22 mouse cellular contexts compared by ENCODE assay signal in genomic region chr2:29051932-29052331, GRCm38 (mm10). TPM values are rescaled to one million over a fixed set of nuclear protein-coding genes. Genes with fewer than 3 reads are reported as not detected.
DNase-seq lines count a peak whose midpoint lies in the region; ATAC-seq and TF ChIP-seq lines count a peak whose summit lies in the region.
"Had no signal": no experiment of that assay in that cellular context is flagged by ENCODE, and none has a peak within 500 bp of the region (broad histone marks: within the 10 kb centered on the region; RNA-seq: fewer than 3 reads in every experiment).

No protein-coding gene starts in this region.

- H3K79me3 ChIP-seq in C2C12 (ENCODE audit: low read depth), result no peaks in the 10 kb centered on the region

- H3K4me2 ChIP-seq in midbrain, postnatal 0 days (ENCODE audit: low read depth, low read length, poor library complexity, severe bottlenecking), result no peak overlapping the region
- no peak overlapping the region for H3K4me2 ChIP-seq in midbrain, embryonic 13.5 days (replicated peaks)
- H3K4me2 ChIP-seq: embryonic facial prominence, embryonic 15.5 days; hindbrain, embryonic 12.5 days had no signal

- no peak for TF ChIP-seq RAD21 in MEL (IDR thresholded peaks at IDR 0.05; ENCODE audit: low read depth, low read length)

- H3K79me2 ChIP-seq in C2C12 (ENCODE audit: control insufficient read depth, insufficient read depth), result no peaks in the 10 kb centered on the region
- H3K79me2 ChIP-seq in MEL (ENCODE audit: control insufficient read depth, insufficient read depth, low read length, poor library complexity), result no peaks in the 10 kb centered on the region; the same call in 1 of the 2 replicates

- H3K9ac ChIP-seq in midbrain, postnatal 0 days (replicated peaks; ENCODE audit: low read length, poor library complexity, severe bottlenecking), result no peak overlapping the region
- no peak overlapping the region for H3K9ac ChIP-seq in midbrain, embryonic 13.5 days (replicated peaks)
- peak overlapping the region; percentile 52 for H3K9ac ChIP-seq in MEL (ENCODE audit: control insufficient read depth, low read depth, low read length, poor library complexity, severe bottlenecking)
- H3K9ac ChIP-seq: embryonic facial prominence, embryonic 15.5 days; hindbrain, embryonic 12.5 days had no signal

- TF ChIP-seq CTCF in midbrain, postnatal 0 days (IDR thresholded peaks at IDR 0.05), result no peak
- TF ChIP-seq CTCF in C2C12 (IDR thresholded peaks at IDR 0.05; ENCODE audit: control insufficient read depth, insufficient read depth, insufficient read length), result no peak
- TF ChIP-seq CTCF in MEL (IDR thresholded peaks at IDR 0.05 in 2 of 3, conservative IDR thresholded peaks at IDR 0.05 in 1 of 3; ENCODE audit: control insufficient read depth in 1 of 3, insufficient read depth in 1 of 3, low read depth in 2 of 3, low read length in 3 of 3, poor library complexity in 1 of 3, severe bottlenecking in 1 of 3), result no peak

- DNase-seq in midbrain, postnatal 0 days (ENCODE audit: low spot score), result no peak
- DNase-seq in MEL (ENCODE audit: low read depth, low spot score), result peak; percentile 39
- DNase-seq in naive thymus-derived CD4-positive, alpha-beta T cell, adult 2 months (ENCODE audit: low read depth), result peak; percentile 23
- no peak for DNase-seq in kidney, adult 18-20 months
- no peak for DNase-seq in layer of hippocampus, adult 18-20 months (ENCODE audit: low spot score in 2 of 2)
- DNase-seq: adrenal gland, postnatal 14 days; cerebellum, adult 18-20 months; cerebellum, adult 9-11 months; cerebellum, postnatal 36 days; gastrocnemius, postnatal 36 days; heart, adult 11 months; heart, postnatal 10 days; heart, postnatal 4 days had no signal

- 25% methylated on average over 5 of the region's 5 CpGs for WGBS in midbrain, postnatal 0 days
- 39% methylated on average over 5 of the region's 5 CpGs for WGBS in midbrain, embryonic 13.5 days

- TF ChIP-seq POLR2A in MEL (IDR thresholded peaks at IDR 0.05; ENCODE audit: control insufficient read depth in 1 of 2, insufficient read depth in 1 of 2, low read depth in 1 of 2, low read length in 2 of 2, poor library complexity in 1 of 2), result no peak

- no peak overlapping the region for H3ac ChIP-seq in C2C12 (ENCODE audit: control insufficient read depth, insufficient read length, low read depth)

- H3K36me3 ChIP-seq in midbrain, postnatal 0 days (ENCODE audit: insufficient read depth, low read length), result no peaks in the 10 kb centered on the region
- no peaks in the 10 kb centered on the region for H3K36me3 ChIP-seq in midbrain, embryonic 13.5 days
- H3K36me3 ChIP-seq in C2C12 (ENCODE audit: control insufficient read depth, insufficient read depth) (no peaks in the 10 kb centered on the region), MEL (ENCODE audit: control insufficient read depth in 1 of 2, insufficient read depth in 2 of 2, low read length in 2 of 2) (peaks cover 0 to 4% of the 10 kb centered on the region in 2 experiments; a peak in 2 of 4 replicates)
- H3K36me3 ChIP-seq: embryonic facial prominence, embryonic 15.5 days; forebrain, embryonic 10.5 days; hindbrain, embryonic 12.5 days had no signal

- H3K27me3 ChIP-seq in midbrain, postnatal 0 days (ENCODE audit: insufficient read depth, low read length), result peaks cover 11% of the 10 kb centered on the region; the same call in 1 of the 2 replicates
- H3K27me3 ChIP-seq in midbrain, embryonic 13.5 days, result peaks cover 59% of the 10 kb centered on the region
- H3K27me3 ChIP-seq in C2C12 (ENCODE audit: control insufficient read depth, insufficient read depth, insufficient read length), result peaks cover 24% of the 10 kb centered on the region
- no peaks in the 10 kb centered on the region for H3K27me3 ChIP-seq in MEL (ENCODE audit: control insufficient read depth in 1 of 2, insufficient read depth in 2 of 2, low read length in 2 of 2)

- H3K4me1 ChIP-seq in midbrain, postnatal 0 days (ENCODE audit: insufficient read depth, low read length), result 0 out of 2 replicates have a peak, but pooled peaks cover 2% of the 10 kb centered on the region
- H3K4me1 ChIP-seq in midbrain, embryonic 13.5 days (replicated peaks), result peaks cover 28% of the 10 kb centered on the region
- peaks cover 0 to 8% of the 10 kb centered on the region in 2 experiments; a peak in 2 of 4 replicates for H3K4me1 ChIP-seq in MEL (ENCODE audit: control insufficient read depth in 1 of 2, insufficient read depth in 2 of 2, low read length in 2 of 2)

- TF ChIP-seq EP300 in MEL (IDR thresholded peaks at IDR 0.05; ENCODE audit: low read depth in 1 of 2, low read length in 2 of 2), result no peak

- no peak for ATAC-seq in midbrain, postnatal 0 days (ENCODE audit: low FRiP score)
- ATAC-seq in midbrain, embryonic 13.5 days, result no peak
- ATAC-seq: forebrain, embryonic 14.5 days; hindbrain, embryonic 16.5 days had no signal

- H3K4me3 ChIP-seq in midbrain, postnatal 0 days (ENCODE audit: low read depth, low read length), result no peak overlapping the region
- H3K4me3 ChIP-seq in midbrain, embryonic 13.5 days (replicated peaks), result no peak overlapping the region
- no peak overlapping the region for H3K4me3 ChIP-seq in C2C12 (ENCODE audit: insufficient read depth, poor library complexity, severe bottlenecking)
- H3K4me3 ChIP-seq in MEL (ENCODE audit: control insufficient read depth in 1 of 2, insufficient read depth in 1 of 2, low read depth in 2 of 2, low read length in 2 of 2), result peak overlapping the region; percentile 58 to 60; a peak in 3 of 4 replicates
- H3K4me3 ChIP-seq: embryonic facial prominence, embryonic 15.5 days; erythroblast, embryonic 14.5 days; forebrain, embryonic 10.5 days; hindbrain, embryonic 12.5 days had no signal

- H3K27ac ChIP-seq in midbrain, postnatal 0 days (ENCODE audit: low read depth, low read length), result peak overlapping the region; percentile 18; the same call in 1 of the 2 replicates
- H3K27ac ChIP-seq in midbrain, embryonic 13.5 days, result no peak overlapping the region
- H3K27ac ChIP-seq in MEL (ENCODE audit: control insufficient read depth, low read depth, low read length), result peak overlapping the region; percentile 36; the same call in 1 of the 2 replicates
- H3K27ac ChIP-seq: embryonic facial prominence, embryonic 15.5 days; forebrain, embryonic 10.5 days; hindbrain, embryonic 12.5 days had no signal

- no peaks in the 10 kb centered on the region for H3K9me3 ChIP-seq in midbrain, postnatal 0 days (ENCODE audit: low read length)
- no peaks in the 10 kb centered on the region for H3K9me3 ChIP-seq in midbrain, embryonic 13.5 days
- no peaks in the 10 kb centered on the region for H3K9me3 ChIP-seq in MEL (replicated peaks; ENCODE audit: insufficient read depth, low read length)
- H3K9me3 ChIP-seq: embryonic facial prominence, embryonic 15.5 days; forebrain, embryonic 10.5 days; hindbrain, embryonic 12.5 days had no signal

TF ChIP-seq in C2C12, 6 proteins besides CTCF, POLR2A, EP300 and RAD21:
- no peak for TF ChIP-seq USF1 (IDR thresholded peaks at IDR 0.05; ENCODE audit: low read depth)
- TF ChIP-seq MYOD1 (IDR thresholded peaks at IDR 0.05; ENCODE audit: control insufficient read depth, insufficient read length, low read depth), result peak; percentile 5
TF ChIP-seq in C2C12: peak in this region for 1.

TF ChIP-seq in MEL, 35 proteins besides CTCF, POLR2A, EP300 and RAD21:
- TF ChIP-seq POLR2AphosphoS2 (IDR thresholded peaks at IDR 0.05; ENCODE audit: low read length) (no peak), ETS1 (IDR thresholded peaks at IDR 0.05; ENCODE audit: low read depth, low read length) (peak; percentile 54; the same call in 1 of the 2 replicates), USF2 (IDR thresholded peaks at IDR 0.05; ENCODE audit: borderline replicate concordance in 1 of 2, insufficient read depth in 1 of 2, low read depth in 1 of 2, low read length in 2 of 2) (no peak), MAZ (IDR thresholded peaks at IDR 0.05; ENCODE audit: low read depth, low read length) (0 out of 2 replicates have a peak, but pooled peaks have one; percentile 3)

RNA-seq across cellular contexts. Expression of gene Cfap77, which starts 2.9 kb away (rescaled TPM):
- 1.0 and 3.3 TPM in 2 replicates for total RNA-seq in midbrain, postnatal 0 days (2014; rRNA removed)
- polyA plus RNA-seq in midbrain, postnatal 0 days (2015; fragmentation: Nextera tagmentation; extraction: Ambion mirVana), result 1.2 and 1.3 TPM in 2 replicates
- 0.48 and 0.63 TPM in 2 replicates for polyA plus RNA-seq in midbrain, embryonic 13.5 days (2015; fragmentation: Nextera tagmentation; extraction: Ambion mirVana)
- polyA plus RNA-seq in C2C12 (2012; fragmentation: generic; extraction: Trizol) (0.12 TPM), MEL (2012; ENCODE audit: insufficient read depth in 1 of 2, insufficient read length in 2 of 2, low read depth in 1 of 2, low replicate concordance in 2 of 2, missing spikeins in 1 of 2) (1 to 10 TPM in 1 of 2 experiments, not detected in 1; 2.4 TPM)
- 0.95 and 1.1 TPM in 2 replicates for total RNA-seq in MEL (2012; rRNA removed)
- 1 to 10 TPM; 1.2 to 1.6 TPM for total RNA-seq in layer of hippocampus, adult 18-20 months (2021)
- total RNA-seq: gastrocnemius, adult 8-10 months; gastrocnemius, postnatal 36 days; heart, postnatal 10 days had no signal
- polyA plus RNA-seq: erythroblast, embryonic 14.5 days had no signal

RNA-seq across cellular contexts. Expression of gene Ttf1, which starts 8.1 kb away (rescaled TPM):
- total RNA-seq in midbrain, postnatal 0 days (2014; rRNA removed), result 4.9 and 5.1 TPM in 2 replicates
- 3.1 and 3.3 TPM in 2 replicates for polyA plus RNA-seq in midbrain, postnatal 0 days (2015; fragmentation: Nextera tagmentation; extraction: Ambion mirVana)
- 10.1 and 10.4 TPM in 2 replicates for polyA plus RNA-seq in midbrain, embryonic 13.5 days (2015; fragmentation: Nextera tagmentation; extraction: Ambion mirVana)
- polyA plus RNA-seq in C2C12 (2012; fragmentation: generic; extraction: Trizol) (3.4 TPM), MEL (2012; ENCODE audit: insufficient read depth in 1 of 2, insufficient read length in 2 of 2, low read depth in 1 of 2, low replicate concordance in 2 of 2, missing spikeins in 1 of 2) (10 to 100 TPM in 1 of 2 experiments, not detected in 1; 15.6 TPM)
- 12.7 and 13.5 TPM in 2 replicates for total RNA-seq in MEL (2012; rRNA removed)
- 10 to 100 TPM; 10.8 to 11.0 TPM for total RNA-seq in layer of hippocampus, adult 18-20 months (2021)

Comparison
In these comparisons a context has a peak if more than half of its experiments do, and no peak if none do; other contexts are left out.
1. DNase-seq: peak in MEL (single experiment) and naive thymus-derived CD4-positive, alpha-beta T cell, adult 2 months (single experiment); none in midbrain, postnatal 0 days (single experiment), kidney, adult 18-20 months (single experiment) and layer of hippocampus, adult 18-20 months (0 of 2).
2. H3K4me3 ChIP-seq: peak in MEL (2 of 2); none in midbrain, postnatal 0 days (single experiment), midbrain, embryonic 13.5 days (single experiment) and C2C12 (single experiment).